19 mouse cellular contexts compared by ENCODE assay signal in the genomic region with DNA sequence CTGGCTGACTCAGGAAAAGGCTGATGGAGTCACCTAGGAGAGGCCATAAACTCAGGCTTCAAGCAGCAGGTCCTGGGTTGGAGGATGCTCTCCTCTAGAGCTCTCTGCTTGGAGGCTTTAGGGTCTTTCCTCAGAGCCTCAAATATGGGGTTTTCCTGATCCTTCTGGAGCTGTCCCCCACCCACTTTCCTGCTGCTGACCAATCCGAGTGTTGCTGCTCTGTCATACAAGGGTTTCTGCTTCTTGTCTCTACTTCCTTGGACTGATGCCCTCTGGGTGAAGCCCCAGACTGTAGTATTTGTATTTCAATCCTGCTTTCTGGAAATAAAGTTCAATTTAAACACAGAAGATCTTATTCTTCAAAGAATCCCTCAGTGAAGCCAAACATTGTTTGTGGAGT.
"Had no signal": no experiment of that assay in that cellular context is flagged by ENCODE, and none has a peak within 500 bp of the region (broad histone marks: within the 10 kb centered on the region; RNA-seq: fewer than 3 reads in every experiment).

No protein-coding gene starts in this region.

- ATAC-seq: liver, postnatal 0 days had no signal

- H3K27ac ChIP-seq: limb, embryonic 12.5 days; limb, embryonic 15.5 days; liver, embryonic 14.5 days; midbrain, embryonic 10.5 days; neural tube, embryonic 13.5 days had no signal

- H3K4me2 ChIP-seq: limb, embryonic 12.5 days; limb, embryonic 15.5 days; liver, embryonic 11.5 days; neural tube, embryonic 13.5 days had no signal

- H3K9ac ChIP-seq: limb, embryonic 12.5 days; limb, embryonic 15.5 days; liver, embryonic 14.5 days; liver, postnatal 0 days; neural tube, embryonic 13.5 days had no signal

- DNase-seq: kidney, adult 18-20 months; kidney, adult 9 months; kidney, postnatal 14 days; kidney, postnatal 4 days; left cerebral cortex, postnatal 4 days; liver, postnatal 0 days; lung, postnatal 36 days; midbrain, embryonic 14.5 days; retina, postnatal 1 day; right cerebral cortex, postnatal 25 days; thymus, adult 18-20 months; thymus, postnatal 36 days had no signal

- H3K9me3 ChIP-seq: limb, embryonic 12.5 days; limb, embryonic 15.5 days; megakaryocyte, embryonic 14.5 days; midbrain, embryonic 10.5 days; neural tube, embryonic 13.5 days had no signal

- H3K36me3 ChIP-seq: limb, embryonic 12.5 days; limb, embryonic 15.5 days; midbrain, embryonic 10.5 days; neural tube, embryonic 13.5 days had no signal

- H3K4me3 ChIP-seq: limb, embryonic 12.5 days; limb, embryonic 15.5 days; megakaryocyte, embryonic 14.5 days; midbrain, embryonic 10.5 days; neural tube, embryonic 13.5 days had no signal

- H3K4me1 ChIP-seq: limb, embryonic 12.5 days; limb, embryonic 15.5 days; megakaryocyte, embryonic 14.5 days; midbrain, embryonic 10.5 days; neural tube, embryonic 13.5 days had no signal

- H3K27me3 ChIP-seq: limb, embryonic 12.5 days; limb, embryonic 15.5 days; megakaryocyte, embryonic 14.5 days; neural tube, embryonic 13.5 days had no signal
